ENCODE assay signal across 8 mouse cellular contexts in genomic region chr8:120322956-120323448, GRCm38 (mm10).
DNase-seq lines count a peak whose midpoint lies in the region; ATAC-seq and TF ChIP-seq lines count a peak whose summit lies in the region.

No protein-coding gene starts in this region.

- in situ Hi-C loops in ES-E14 (cut with MboI; ENCODE audit: low sequenced_read_pairs in 2 of 2, unreplicated experiment in 2 of 2), result loop anchor here in 1 of 2 experiments (10.0 kb wide), 1 partner anchor 138 kb away; no protein-coding TSS in a partner anchor

- H3K9me3 ChIP-seq in ES-E14 (ENCODE audit: control insufficient read depth, insufficient read depth, low read depth, low read length), result no peaks in the 10 kb centered on the region
- H3K9me3 ChIP-seq in forebrain, embryonic 13.5 days (replicated peaks), result no peaks in the 10 kb centered on the region
- H3K9me3 ChIP-seq in hindbrain, embryonic 14.5 days (ENCODE audit: control insufficient read depth, low read length), result no peaks in the 10 kb centered on the region
- no peaks in the 10 kb centered on the region for H3K9me3 ChIP-seq in midbrain, embryonic 10.5 days (replicated peaks)

- DNase-seq in 416B (ENCODE audit: low read depth), result peak; percentile 93
- DNase-seq in ES-E14 (ENCODE audit: low read depth, low spot score), result no peak
- DNase-seq in hindbrain, embryonic 14.5 days (ENCODE audit: low spot score), result peak; percentile 63
- peak; percentile 84 for DNase-seq in left cerebral cortex, postnatal 4 days
- DNase-seq in midbrain, embryonic 10.5 days (ENCODE audit: low spot score), result peak; percentile 93
- peak; percentile 75 for DNase-seq in splenic B cell, adult 2 months (ENCODE audit: low read depth, low spot score)
- DNase-seq in urinary bladder, adult 18-20 months (ENCODE audit: low spot score in 2 of 2), result no peak

- WGBS in forebrain, embryonic 13.5 days, result 5% methylated on average over 20 of the region's 20 CpGs
- 3% methylated on average over 20 of the region's 20 CpGs for WGBS in hindbrain, embryonic 14.5 days
- 2% methylated on average over 20 of the region's 20 CpGs for WGBS in midbrain, embryonic 10.5 days

- ATAC-seq in forebrain, embryonic 13.5 days, result peak; percentile 71
- ATAC-seq in hindbrain, embryonic 14.5 days (ENCODE audit: low FRiP score), result peak; percentile 53; the same call in 1 of the 2 replicates

- H3K27me3 ChIP-seq in forebrain, embryonic 13.5 days, result no peaks in the 10 kb centered on the region
- no peaks in the 10 kb centered on the region for H3K27me3 ChIP-seq in hindbrain, embryonic 14.5 days (ENCODE audit: control insufficient read depth, insufficient read depth, low read length)
- peaks cover 41% of the 10 kb centered on the region for H3K27me3 ChIP-seq in midbrain, embryonic 10.5 days (ENCODE audit: low read depth, poor library complexity, severe bottlenecking)
- no peaks in the 10 kb centered on the region for H3K27me3 ChIP-seq in splenic B cell, adult 2 months (ENCODE audit: control insufficient read depth, insufficient read depth, low read length, poor library complexity, severe bottlenecking)

- H3K4me3 ChIP-seq in ES-E14 (ENCODE audit: insufficient read depth in 1 of 2, low read depth in 1 of 2, low read length in 2 of 2, poor library complexity in 1 of 2, severe bottlenecking in 1 of 2), result no peak overlapping the region
- H3K4me3 ChIP-seq in forebrain, embryonic 13.5 days, result no peak overlapping the region
- H3K4me3 ChIP-seq in hindbrain, embryonic 14.5 days (replicated peaks; ENCODE audit: low read length), result no peak overlapping the region
- H3K4me3 ChIP-seq in midbrain, embryonic 10.5 days, result peak overlapping the region; percentile 31

- no peaks in the 10 kb centered on the region for H3K36me3 ChIP-seq in ES-E14 (ENCODE audit: control insufficient read depth, insufficient read depth, low read length, poor library complexity, severe bottlenecking)
- no peaks in the 10 kb centered on the region for H3K36me3 ChIP-seq in forebrain, embryonic 13.5 days (ENCODE audit: poor library complexity, severe bottlenecking)
- no peaks in the 10 kb centered on the region for H3K36me3 ChIP-seq in hindbrain, embryonic 14.5 days (replicated peaks; ENCODE audit: control insufficient read depth, insufficient read depth)
- no peaks in the 10 kb centered on the region for H3K36me3 ChIP-seq in midbrain, embryonic 10.5 days
- no peaks in the 10 kb centered on the region for H3K36me3 ChIP-seq in splenic B cell, adult 2 months (ENCODE audit: control insufficient read depth, insufficient read depth, low read length, poor library complexity, severe bottlenecking)

- H3K27ac ChIP-seq in ES-E14 (ENCODE audit: insufficient read depth, low read depth, low read length, poor library complexity, severe bottlenecking), result no peak overlapping the region
- H3K27ac ChIP-seq in forebrain, embryonic 13.5 days, result peak overlapping the region; percentile 72
- peak overlapping the region; percentile 58 for H3K27ac ChIP-seq in hindbrain, embryonic 14.5 days
- H3K27ac ChIP-seq in midbrain, embryonic 10.5 days (replicated peaks), result peak overlapping the region; percentile 87

- intact Hi-C loops in left cerebral cortex, postnatal 4 days (cut with DNase I), result no loop called here

- H3K4me1 ChIP-seq in ES-E14 (ENCODE audit: control insufficient read depth in 2 of 2, insufficient read depth in 2 of 2, low read length in 2 of 2, poor library complexity in 1 of 2), result peaks cover 0 to 14% of the 10 kb centered on the region in 2 experiments; a peak in 2 of 4 replicates
- peaks cover 41% of the 10 kb centered on the region for H3K4me1 ChIP-seq in forebrain, embryonic 13.5 days
- peaks cover 30% of the 10 kb centered on the region for H3K4me1 ChIP-seq in hindbrain, embryonic 14.5 days (replicated peaks; ENCODE audit: control insufficient read depth, insufficient read depth, low read length)
- H3K4me1 ChIP-seq in midbrain, embryonic 10.5 days, result peaks cover 83% of the 10 kb centered on the region

- H3K4me2 ChIP-seq in forebrain, embryonic 13.5 days, result peak overlapping the region; percentile 19
- H3K4me2 ChIP-seq in hindbrain, embryonic 14.5 days (replicated peaks), result no peak overlapping the region

- peak overlapping the region; percentile 34; the same call in 1 of the 2 replicates for H3K9ac ChIP-seq in ES-E14 (ENCODE audit: insufficient read depth, low read depth, low read length, poor library complexity, severe bottlenecking)
- peak overlapping the region; percentile 43 for H3K9ac ChIP-seq in forebrain, embryonic 13.5 days
- 0 out of 2 replicates have a peak overlapping the region, but pooled peaks have one; percentile 30 for H3K9ac ChIP-seq in hindbrain, embryonic 14.5 days

TF ChIP-seq in ES-E14, 5 proteins besides CTCF, POLR2A, EP300 and RAD21:
- no peak for TF ChIP-seq MAFK (IDR thresholded peaks at IDR 0.05; ENCODE audit: insufficient read depth, low read depth, low read length)
- no peak for TF ChIP-seq CHD2 (IDR thresholded peaks at IDR 0.05; ENCODE audit: low read depth, low read length)
- no peak for TF ChIP-seq ZNF384 (IDR thresholded peaks at IDR 0.05; ENCODE audit: low read depth, low read length)
- TF ChIP-seq HCFC1 (IDR thresholded peaks at IDR 0.05; ENCODE audit: borderline replicate concordance, insufficient read depth, low read length), result no peak
- TF ChIP-seq ZC3H11A (IDR thresholded peaks at IDR 0.05; ENCODE audit: borderline replicate concordance, low read depth, low read length), result no peak

Comparison
In these comparisons a context has a peak if more than half of its experiments do, and no peak if none do; other contexts are left out.
1. DNase-seq: peak in 416B (single experiment), hindbrain, embryonic 14.5 days (single experiment), left cerebral cortex, postnatal 4 days (single experiment), midbrain, embryonic 10.5 days (single experiment) and splenic B cell, adult 2 months (single experiment); none in ES-E14 (single experiment) and urinary bladder, adult 18-20 months (0 of 2).
2. Peak in every context shown above with its lines, with median percentiles within 50 percentile points of each other: H3K9ac ChIP-seq.